Mouse (Mus musculus) MN1 (cell line): ENCODE measurements around the gene Tex22.
A peak's percentile ranks its signal among the peaks of the same experiment; 100 is the strongest.

ENCODE experiments used
- DNase-seq: peaks from one replicate; pipeline ENCODE4 v3.0.0-alpha.2; 2016; ENCODE audit warnings: low spot score

Gene Tex22

DNA sequence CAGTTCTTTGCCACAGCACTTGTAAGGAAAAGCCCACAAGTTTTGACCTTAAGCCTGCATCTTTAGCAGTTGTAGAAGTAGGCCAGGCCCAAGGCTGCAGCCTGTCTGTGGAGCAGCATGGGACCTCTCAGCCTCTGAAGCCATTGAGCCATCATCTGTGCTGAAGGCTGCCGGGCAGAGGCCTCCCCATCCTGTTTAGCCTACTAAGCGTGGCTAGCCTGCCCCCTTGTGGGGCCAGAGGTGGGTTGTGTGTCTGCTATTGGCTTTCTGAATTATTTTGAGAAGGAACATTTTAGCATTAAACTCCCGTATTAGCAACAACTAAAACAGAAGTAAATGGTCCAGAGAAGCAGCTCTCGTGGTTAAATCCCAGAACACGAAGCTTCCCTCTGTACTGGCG lies 28.2 kb downstream of the Tex22 start:
- DNase-seq, result peak; percentile 37

DNA sequence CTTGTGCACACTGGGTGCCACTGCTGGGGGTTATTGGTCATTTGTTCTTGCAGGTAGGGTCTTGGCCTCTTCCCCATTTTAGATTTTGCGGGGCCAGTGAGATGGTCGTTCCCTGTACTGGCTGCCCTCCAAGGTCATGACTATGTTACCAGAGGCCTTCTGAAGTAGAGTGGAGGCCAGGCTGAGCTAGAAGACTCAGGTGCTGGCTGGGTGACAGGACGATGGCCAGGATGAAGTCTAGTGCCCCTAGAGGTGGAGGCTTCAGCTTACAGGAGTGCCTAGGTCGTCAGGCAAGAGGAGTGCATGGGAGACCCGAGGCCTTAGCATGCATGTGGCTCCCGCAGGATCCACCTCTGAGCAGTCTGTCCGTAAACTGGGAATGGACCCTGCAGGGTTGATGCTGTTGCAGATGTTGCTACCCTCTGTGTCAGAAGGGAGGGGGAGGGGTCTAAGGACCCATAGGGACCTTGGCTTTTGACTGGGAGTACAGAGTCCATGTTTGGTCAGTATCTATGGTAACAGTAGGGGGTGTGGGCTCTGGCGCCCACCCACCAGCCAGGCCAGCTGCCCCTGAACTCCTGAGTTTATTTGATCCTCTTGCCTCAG lies 29.6 kb downstream of the Tex22 start:
- no peak for DNase-seq

DNA sequence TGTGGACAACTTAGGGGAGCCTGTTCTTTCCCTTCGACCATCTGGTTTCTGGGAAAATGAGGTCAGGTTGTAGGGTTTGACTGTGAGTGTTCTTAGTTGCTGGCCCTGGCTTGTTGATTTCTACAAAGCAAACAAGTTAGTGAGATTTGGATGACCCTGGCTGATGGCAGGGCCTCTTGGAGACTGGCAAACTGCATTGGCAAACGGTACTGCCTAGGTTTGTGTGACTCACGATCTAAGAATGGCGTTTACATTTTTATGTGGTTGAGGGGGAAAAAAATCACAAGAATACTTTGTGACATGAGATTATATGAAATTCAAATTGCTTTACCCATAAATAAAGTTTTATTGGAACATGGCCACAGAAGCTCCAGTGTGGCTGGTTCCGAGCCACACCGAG lies 32.1 kb downstream of the Tex22 start:
- no peak for DNase-seq

DNA sequence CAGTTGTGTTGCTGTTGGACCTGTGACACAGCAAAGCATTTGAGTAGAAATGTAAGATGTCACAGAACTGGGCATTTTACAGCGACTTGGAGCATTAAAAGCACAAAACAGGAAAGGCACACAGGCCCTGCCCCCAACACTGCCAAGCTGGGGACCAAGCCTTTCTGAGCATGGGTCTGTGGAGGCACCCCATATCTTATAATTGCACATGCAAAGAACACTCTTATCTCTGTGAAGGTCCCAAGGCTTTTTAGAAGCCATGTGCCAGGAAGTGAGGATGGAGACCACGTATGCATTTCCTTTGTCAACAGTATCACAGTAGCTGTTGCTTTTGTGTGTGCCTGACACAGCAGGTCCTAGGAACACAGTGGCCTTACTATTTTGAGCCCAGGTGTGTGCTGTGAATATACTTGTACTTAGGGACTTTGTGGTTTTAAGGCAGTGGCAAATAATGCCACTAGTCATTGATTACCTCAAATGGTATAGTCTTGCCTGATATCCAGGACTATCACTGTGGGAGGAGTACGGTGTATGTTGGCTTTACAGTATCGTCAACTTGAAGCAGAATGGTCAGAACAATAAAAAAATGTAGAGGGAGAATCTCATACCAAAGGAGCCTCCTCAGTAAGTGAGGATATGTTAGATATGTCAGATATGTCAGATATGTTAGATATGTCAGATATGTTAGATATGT lies 33.3 kb downstream of the Tex22 start:
- DNase-seq, result no peak

DNA sequence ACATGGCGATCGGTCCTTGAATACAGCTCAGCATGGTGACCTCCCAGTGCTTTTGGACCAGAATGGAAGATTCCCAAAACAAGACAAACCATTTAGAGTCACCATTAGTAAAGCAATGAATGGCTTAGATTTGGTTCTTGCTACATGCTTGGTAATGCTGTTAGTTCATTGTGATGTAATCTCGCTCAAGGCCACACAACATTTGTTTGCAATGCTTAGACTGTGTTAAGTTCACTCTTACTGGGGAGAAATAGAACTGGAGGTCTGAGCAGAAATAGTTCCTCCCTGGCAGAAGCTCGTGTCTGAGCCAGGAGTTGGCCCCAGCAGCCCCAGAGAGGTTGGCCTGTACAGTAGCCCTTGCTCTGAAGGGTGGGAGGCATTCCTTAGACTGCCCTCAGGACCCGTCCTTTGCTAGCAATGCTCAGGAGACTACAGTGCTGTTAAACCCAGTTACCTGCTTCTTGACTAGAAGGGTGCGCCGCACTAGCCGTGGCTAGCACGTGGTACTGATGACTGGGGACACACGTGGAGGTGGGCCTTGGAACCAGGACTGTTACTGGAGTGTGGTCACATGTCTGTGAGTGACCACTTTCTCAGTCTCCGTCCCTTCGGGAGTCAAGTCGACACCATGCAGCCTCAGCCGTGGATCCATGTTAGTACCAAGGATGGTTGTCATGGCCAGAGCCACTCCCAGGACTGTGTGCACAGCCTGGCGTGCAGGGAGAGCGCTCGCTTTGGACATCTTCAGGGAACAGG lies 34.4 kb downstream of the Tex22 start:
- DNase-seq, result no peak

DNA sequence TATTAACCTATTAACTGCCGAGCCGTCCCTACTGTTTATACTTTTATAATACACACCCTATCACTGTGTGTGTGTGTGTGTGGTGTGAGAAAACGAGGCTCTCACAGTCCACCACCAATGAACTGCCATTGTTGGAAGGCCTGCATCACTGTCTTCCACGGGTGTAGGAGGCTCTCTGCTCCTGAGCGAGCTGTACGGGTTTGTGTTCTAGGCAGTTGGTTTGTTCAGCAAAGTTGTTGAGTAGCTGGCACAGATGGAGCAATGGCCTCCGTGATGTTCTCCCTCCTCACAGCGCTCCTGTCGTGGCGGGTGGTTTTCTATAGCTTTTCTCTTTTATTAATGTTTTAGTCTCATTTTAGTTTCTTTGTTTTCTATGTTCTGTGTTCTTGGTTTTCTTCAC lies 35.5 kb downstream of the Tex22 start:
- DNase-seq, result no peak

DNA sequence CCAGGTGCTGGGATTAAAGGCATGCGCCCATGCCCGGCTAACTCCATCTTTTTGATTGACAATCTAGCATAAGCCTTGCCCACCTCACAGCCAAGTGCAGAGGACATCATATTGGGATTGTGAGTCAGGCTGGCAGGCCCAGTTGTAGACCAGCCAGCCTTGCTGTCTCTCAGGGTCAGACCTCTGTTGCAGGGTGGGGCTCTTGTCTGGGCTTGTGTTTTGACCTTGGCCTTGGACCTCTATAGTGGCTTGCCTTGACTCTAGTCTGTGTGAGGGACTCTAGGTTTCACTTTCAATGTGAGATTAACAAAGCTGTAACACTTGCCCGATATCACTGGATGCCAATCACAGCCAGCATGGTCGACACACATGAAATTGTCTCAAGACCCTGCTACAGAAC lies 39.8 kb downstream of the Tex22 start:
- DNase-seq, result no peak

DNA sequence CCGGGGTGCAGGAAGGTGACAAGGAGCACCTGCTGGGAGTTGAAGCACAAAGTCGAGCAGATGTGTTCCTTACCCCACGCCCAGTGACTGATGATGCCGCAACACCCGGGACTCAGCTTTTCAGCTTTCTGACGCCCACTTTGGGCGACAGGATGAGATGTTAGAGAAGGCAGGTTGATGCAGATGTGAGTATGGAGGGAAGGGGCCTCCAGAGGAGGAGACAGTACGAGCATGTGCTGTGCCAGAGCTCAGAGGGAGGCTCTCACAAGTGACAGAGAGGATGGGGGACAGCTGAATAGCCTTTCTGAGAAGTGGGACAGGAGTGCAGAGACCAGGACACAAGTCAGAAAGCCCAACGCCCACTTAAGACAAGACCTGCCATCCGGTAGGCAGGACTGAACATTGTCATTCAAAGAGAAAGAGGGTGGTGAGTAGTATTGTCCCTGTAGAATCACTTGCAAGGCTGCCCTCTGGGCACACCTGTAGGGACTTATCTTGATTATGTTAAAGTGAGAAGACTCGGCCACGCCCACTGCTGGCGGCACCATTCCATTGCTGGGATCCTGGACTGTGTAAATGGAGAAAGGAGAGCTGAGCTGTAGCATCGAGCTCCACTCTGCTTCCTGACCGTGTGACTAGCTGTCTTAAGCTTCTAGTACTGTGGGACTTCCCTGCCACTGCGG lies 40.7 kb downstream of the Tex22 start:
- DNase-seq, result no peak

DNA sequence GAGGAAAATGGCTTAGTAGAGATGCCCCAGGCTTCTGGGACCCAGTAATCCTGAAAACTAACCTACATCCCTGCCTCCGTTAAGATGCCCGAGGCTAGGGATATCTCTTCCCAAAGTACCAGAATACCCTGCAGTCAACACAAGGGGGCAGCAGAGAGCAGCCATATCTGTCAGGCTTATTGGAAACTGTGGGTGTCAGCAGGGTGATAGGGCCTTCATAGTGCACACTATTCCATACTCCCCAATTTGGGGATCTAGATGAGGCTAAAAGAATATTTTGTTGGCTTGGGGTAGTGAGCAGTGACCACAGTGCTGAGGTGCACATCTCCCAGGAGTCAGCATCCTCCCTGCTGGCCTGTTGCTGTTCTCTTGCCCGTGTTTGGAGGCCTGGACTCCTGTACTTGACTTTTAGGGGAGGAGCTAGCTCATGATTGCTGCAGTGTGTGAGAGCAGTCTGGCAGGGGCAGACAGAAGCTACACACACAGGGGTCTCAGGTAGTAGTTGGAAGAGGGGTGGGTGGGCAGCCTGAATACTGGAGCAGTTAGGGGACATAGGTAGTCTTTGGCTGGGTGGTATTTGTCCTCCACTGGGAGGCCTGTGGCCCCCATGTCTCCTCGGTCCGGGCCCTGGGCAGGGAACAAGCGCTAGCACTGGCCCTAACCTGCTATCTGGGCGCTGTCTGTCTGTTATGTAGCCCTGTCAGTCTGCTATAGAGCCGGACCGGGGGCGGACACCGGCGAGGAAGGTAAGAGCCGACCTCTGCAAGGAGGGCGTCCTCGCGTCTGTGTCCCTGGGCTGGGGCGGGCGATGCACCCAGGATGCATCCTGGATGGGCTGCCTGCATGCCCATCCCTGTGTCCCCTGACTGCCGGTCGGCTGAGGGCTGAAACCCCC lies 45.5 kb downstream of the Tex22 start:
- DNase-seq, result peak; percentile 77

DNA sequence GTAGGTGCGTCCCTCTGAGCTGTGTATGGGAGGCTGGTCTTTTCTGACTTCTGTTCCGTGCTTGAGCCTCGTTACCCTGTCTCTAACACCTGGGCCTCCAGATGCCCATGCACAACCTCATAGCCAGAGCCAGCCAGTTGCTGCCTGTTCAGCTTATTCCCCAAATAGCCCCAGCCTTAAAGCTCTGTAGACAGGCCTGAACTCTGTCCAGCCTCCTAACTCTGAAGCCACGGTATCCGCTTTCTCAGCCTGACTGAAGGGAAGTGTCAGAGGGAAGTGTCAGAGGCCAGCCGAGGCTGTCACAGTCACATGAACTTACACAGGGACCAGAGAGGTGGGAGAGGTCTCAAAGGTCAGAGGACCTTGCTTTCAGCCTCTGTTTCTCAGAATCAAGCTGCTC lies 50.4 kb downstream of the Tex22 start:
- DNase-seq, result no peak

DNA sequence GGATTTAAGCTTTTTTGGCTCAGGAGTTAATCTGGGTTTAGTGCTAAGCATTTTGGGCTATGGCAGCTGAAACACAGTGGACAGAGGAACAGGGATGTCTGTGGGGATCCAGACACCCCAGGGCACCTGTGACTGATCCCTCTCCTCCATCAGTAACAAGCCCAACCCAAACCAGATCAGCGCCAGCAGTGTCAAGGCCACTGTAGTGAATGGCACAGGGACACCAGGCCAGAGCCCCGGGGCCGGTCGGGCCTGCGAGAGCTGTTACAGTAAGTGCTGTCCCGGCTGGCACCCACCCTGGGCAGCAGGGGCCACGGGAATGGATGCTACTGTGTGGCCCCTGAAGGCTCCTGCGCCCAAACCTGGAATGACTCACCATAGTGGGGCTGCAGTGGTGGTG lies 56.4 kb downstream of the Tex22 start:
- DNase-seq, result no peak

DNA sequence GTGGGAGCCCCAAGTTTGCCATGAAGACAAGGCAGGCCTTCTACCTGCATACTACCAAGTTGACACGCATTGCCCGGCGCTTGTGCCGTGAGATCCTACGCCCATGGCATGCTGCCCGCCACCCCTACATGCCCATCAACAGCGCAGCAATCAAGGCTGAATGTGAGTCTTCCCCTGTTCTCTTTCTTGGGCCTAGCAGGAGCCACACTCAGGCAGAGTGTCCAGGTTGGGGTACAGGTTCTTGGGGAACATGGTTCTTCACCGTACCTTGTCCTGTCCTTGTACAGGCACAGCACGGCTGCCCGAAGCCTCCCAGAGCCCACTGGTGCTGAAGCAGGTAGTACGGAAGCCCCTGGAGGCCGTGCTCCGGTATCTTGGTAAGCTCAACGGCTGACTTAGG lies 57.3 kb downstream of the Tex22 start:
- DNase-seq, result no peak

DNA sequence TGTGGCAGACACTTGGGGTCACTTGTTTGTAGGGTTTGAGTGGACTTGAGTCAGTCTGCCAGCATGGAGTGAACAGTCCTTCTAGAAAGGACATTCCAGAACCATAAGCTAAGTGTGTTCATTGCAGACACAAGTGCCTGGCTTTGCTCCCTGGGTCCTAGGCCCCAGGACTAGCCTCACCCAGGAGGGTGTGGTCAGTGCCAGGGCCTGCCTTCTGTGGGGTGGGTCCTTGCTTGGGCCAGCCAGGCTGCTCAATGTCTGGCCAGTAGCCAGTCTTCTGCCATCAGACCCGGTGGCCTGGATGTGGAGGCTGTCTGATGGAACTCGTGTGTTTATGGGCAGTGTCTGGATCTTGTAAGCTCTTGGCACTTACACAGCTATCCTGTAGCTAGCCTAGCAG lies 58.3 kb downstream of the Tex22 start:
- peak; percentile 92 for DNase-seq

DNA sequence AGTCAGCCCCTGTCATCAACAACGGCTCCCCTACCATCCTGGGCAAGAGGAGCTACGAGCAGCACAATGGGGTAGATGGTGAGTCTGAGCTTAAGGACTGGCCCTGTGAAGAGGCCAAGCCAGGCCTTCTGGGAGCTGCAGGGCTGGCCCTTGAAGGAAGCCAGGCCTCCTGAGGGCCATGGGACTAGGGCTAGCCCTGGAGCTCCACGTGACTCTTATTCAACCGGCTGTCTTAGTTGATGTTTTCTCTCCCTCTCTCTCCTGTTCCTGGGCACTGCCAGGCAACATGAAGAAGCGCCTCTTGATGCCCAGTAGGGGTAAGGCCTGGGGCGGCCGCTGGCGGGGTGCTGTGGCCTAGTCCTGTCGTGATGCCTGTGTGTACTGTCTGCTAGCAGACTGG lies 59.0 kb downstream of the Tex22 start:
- DNase-seq, result peak; percentile 83

DNA sequence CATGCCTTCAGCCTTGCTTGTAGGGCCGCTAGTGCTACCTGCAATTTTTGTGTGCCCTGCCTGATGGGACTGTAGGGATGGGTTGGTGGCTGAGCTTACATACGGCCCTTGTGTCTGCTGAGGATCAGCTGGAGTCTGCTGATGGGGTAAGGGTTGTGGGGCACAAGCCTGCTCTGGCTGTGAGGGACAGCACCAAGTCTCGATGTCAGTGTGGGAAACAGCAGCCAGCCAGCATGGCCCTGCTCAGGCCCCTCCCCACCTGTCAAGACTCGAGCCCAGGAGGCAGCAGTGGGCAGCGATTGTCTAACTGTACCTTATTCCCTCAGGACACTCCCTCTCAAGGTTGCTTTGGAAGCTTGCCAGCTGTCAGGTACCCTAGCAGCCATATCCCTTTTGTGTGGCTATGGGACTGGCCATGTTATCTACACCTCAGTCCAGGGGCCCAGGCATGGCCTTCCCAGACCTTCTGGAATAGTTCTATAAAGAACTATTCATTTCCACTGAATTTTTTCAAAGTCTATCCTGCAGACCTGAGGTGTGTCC lies 59.6 kb downstream of the Tex22 start:
- no peak for DNase-seq

DNA sequence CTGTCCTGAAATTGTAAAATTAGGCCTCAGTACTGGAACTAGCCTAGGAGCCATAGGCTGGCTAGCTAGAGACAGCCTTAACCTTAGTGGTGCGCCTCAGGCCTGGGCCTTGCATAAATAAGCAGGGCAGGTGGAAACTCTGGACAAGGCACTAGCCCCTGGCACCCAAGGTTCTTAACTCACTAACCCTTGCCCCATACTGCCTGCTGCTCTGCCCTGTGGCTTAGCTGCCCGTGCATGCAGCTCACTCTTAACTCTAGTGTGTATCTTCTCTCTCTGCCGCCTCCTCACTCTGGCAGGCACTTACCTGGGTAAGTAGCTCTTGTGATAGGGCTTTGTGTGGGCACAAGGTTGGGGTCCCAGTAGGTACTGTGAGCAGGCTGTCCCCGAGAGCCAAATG lies 60.2 kb downstream of the Tex22 start:
- DNase-seq, result no peak

DNA sequence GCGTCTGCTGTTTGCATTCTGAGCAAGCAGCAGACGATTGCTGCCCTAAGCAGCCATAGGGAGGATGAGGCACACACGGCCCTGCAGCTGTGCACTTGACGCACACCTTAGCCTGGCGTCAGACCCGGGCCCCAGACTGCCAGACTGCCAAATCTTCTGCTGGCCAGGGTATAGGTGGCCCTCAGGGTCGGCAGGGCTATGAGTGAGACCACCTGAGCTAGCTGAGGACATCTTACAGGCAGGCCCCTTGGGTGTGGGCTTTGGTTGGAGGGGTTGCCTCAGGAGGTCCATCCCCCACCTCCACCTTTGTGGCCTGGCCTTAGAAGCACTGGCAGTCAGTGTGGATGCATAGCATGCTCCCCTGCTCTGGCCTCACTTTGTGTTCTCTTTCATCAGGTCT lies 61.1 kb downstream of the Tex22 start:
- no peak for DNase-seq

DNA sequence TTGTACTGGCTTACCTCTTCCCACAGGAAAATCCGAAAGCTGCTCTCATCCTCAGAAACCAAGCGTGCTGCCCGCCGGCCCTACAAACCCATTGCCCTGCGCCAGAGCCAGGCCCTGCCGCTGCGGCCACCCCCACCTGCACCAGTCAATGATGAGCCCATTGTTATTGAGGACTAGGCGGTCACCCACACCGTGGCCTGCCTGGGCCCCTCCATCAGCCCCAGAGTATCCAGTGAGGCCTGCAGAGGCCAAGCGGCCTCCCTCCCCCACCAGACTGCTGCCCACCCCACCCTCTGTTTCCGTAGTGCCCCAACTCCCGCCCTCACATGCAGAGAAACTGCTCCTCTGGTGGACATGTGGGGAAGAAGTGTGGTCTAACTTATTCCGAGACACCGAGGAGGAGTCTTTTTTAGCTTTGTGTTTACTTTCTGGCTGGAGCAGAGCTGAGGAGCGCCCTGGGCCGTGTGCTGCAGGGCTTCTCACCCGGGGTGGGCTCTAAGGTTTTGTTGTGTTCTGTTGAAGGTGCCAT lies 62.3 kb downstream of the Tex22 start:
- no peak for DNase-seq

DNA sequence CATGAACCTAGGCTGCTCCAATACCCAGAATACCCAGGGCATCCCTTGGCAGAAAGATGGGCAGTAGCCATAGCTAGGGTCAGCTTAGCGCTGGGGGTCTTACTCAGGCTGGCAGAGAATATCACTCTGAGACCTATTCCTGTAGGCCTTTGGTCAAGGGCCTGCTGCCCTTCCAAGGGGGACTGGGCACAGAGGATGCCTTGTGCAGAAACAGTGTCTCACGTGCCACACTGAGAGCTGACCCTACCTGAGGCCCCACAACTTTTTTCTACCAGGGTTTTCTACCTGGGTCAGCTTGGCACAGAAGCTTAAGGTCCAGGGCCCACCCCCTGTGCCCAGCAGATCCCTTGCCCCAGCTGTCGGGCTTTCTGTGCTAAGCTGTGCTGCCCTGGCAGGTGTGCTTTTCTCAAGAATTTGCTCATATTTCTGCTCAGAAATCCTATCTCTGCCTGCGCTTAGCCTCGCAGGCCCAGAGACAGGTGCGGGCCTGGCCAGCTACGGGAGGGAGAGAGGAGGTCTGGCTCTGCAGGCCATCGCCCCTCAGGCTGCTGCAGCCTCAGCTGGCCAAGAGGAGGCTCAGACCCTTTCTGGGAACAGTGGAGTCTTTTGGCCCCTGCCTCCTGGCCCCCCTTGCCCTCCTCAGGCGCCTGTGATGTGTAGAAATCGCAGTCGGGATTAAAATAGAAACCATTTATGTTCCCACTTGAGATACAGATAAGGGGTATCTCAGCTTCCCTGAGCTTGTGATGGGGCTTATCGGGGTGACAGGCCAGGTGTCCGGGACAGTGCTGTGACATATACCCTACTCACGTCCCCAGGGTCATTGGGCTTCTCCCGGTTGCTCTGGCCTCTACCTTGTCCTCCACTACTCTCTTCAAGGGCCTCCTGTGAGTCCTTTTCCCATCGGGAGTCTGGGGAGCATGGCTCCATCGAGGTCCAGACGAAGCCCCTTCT lies 63.2 kb downstream of the Tex22 start:
- no peak for DNase-seq

DNA sequence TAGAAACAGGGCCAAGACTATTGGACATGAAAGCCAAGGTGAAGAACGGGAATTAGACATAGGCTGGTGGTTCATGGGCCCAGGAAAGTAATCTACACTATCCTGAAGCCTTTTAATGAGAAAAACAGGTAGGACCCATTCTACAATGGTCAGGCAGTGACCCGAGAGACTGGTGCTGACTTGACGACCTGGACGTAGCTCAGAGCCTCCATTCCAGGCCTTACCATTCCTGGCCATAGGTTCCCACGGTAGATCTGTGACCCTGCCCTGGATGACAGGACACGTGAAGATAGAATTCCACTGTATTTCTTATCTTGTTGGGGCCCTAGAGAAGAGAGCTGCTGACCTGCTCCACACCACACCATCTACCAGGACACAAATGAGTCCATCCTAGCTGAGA lies 64.0 kb downstream of the Tex22 start:
- no peak for DNase-seq
